Mouse (Mus musculus) hematopoietic stem cell, adult 5-6 weeks (primary cell): ENCODE measurements at regions not wholly inside any gene's neighbourhood (a gene's known extent, or its start where the extent isn't known, plus 50 kb on each side); places are given as distances from the start of the nearest gene placed in this dataset.
A peak's percentile ranks its signal among the peaks of the same experiment; 100 is the strongest.

ENCODE experiments used
- ATAC-seq, 2 experiments: fragments of 125-278 bp in 1 of 2; replicated peaks in 1 of 2; 2 replicates each; pipeline ENCODE4 v1.8.0; 2016 to 2017; ENCODE audit warnings: inconsistent platforms in 2 of 2, mild to moderate bottlenecking in 2 of 2, moderate number of reproducible peaks in 2 of 2, low read depth in 1 of 2, moderate TSS enrichment in 1 of 2; ENCODE audit not compliant: low FRiP score in 2 of 2, poor library complexity in 2 of 2, severe bottlenecking in 2 of 2, insufficient read depth in 1 of 2, low TSS enrichment in 1 of 2

DNA sequence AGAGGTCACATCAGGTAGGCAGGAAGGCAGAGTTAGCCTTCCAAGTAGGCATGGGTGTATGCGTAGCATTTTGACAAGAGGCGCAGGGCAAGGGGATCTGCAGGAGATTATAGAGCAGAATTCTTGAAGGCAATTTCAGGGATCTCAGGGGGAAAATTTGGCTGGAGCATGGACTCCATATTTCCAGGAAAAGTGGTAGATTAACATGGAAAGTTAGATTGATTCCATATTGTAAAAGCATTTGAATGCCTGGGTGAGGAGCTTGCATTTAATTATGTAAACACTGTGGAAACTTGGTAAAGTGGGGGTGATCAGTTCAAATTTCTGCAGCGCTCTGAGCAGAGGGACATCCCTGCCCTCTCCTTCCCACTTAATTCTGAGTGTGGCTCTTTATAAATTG, 146.7 kb downstream of the Pax3 start:
- no peak for ATAC-seq

GRCm38 (mm10) chr1:78032336-78032735, 164.6 kb downstream of the Pax3 start:
- no peak for ATAC-seq

DNA sequence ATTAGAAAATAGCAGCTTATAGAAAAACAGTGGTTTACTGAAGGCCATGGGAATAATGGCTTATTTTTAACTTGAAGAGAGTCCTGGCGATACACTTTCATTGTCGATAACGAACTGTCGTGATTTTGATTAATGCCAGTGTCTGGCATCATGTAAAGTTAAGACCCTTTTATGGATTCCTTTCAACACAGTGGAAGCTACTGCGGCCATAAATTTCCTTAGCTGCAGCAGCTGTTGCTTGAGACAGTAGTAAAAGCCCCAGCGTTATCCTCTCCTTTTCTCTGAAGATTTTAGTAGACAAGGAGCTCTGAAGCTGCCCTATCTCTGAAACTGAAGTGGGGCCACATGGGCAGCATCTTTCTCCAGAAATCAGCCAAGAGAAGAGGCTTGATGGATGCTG, 175.2 kb downstream of the Pax3 start:
- ATAC-seq: no peak

GRCm38 (mm10) chr1:78021014-78021413, 175.9 kb downstream of the Pax3 start:
- ATAC-seq: no peak

DNA sequence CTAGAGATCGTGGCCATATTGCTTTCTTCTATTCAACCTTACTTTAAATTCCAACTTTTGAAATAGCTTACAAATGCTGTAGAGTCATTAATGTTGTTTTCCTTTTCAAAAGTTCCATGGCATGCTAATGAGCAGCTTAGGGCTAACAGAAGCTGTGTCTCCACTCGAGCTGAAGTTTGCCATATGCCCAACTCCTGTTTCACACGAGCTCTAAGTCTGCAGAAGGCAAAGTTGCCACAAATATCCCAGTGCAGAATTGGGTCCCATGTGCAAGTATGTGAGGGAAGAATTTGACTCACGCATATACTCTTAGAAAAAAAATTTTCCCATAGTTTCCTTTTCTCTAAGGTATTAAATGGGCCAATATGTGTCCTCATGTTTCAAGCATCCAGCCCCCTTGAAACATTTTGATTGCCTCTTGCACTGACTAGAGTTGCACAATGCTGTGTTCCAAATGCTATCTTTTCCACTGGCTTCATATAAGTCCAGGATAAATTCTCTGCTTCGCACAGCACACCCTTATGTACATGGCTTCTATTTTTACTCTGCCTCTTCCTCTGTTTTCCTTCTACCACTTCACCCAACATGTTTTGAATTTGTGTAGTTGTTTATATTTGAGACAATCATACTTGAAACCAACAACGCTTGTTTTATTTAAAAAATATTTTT, 178.9 kb downstream of the Pax3 start:
- ATAC-seq: no peak

GRCm38 (mm10) chr1:78016541-78017267, 180.2 kb downstream of the Pax3 start:
- no peak for ATAC-seq

GRCm38 (mm10) chr1:78015999-78016398, 180.9 kb downstream of the Pax3 start:
- ATAC-seq: no peak

GRCm38 (mm10) chr1:78013396-78013795, 183.5 kb downstream of the Pax3 start:
- ATAC-seq: no peak

- no peak for ATAC-seq
Observed at GRCm38 (mm10) chr1:78008811-78009410, 188.0 kb downstream of the Pax3 start.

- ATAC-seq: no peak
Observed at GRCm38 (mm10) chr1:78004376-78004775, 192.6 kb downstream of the Pax3 start.

DNA sequence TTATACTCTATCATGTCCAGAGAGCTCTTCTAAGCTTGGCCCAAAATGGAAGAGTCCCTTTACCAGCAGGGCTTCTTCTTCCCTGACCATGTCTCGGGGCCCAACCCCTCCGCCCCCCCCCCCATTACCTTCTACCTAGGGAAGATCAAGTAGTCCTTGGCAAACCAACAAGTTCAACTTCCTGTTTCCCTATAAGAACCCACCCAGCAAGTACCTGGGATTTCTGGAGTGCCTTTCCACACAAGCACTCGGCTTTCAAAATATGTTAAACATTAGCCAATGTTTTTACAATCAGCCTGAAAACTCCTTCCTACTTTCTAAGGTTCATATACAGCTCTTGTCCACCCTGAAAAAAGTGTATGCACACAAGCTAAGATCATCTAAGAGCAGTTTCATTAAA, 198.2 kb downstream of the Pax3 start:
- no peak for ATAC-seq

- no peak for ATAC-seq
Observed at GRCm38 (mm10) chr1:77981528-77981927, 215.4 kb downstream of the Pax3 start.

DNA sequence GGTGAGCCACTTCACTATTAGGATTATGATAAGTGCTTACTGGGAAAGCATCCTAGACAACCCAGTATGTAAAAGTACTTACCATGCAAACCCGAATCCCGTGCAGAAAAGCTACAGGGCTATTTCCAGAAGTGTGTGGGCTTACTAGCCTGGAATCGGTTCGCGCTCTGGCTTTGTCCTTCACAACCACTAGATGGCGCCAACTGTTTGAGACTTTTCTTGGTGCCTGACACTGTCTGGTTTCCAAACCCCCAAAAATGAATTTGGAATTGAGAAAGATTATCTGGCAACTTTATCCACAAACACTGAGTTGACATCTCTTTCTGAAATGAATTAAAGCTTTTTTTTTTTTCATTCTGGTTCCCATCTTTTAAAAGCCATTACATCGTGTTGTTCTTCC, 218.2 kb downstream of the Pax3 start:
- ATAC-seq: peak; percentile 62 to 65; a peak in 2 of 4 replicates

GRCm38 (mm10) chr1:77975941-77976340, 221.0 kb downstream of the Pax3 start:
- no peak for ATAC-seq

GRCm38 (mm10) chr1:77972301-77972717, 224.6 kb downstream of the Pax3 start:
- ATAC-seq: no peak

GRCm38 (mm10) chr1:77964656-77965335, 232.1 kb downstream of the Pax3 start:
- no peak for ATAC-seq

- no peak for ATAC-seq
Observed at GRCm38 (mm10) chr1:77959309-77959708, 237.6 kb downstream of the Pax3 start.

GRCm38 (mm10) chr1:77957156-77957767, 239.7 kb downstream of the Pax3 start:
- no peak for ATAC-seq
